Mouse (Mus musculus) heart, adult 8-10 months (tissue): ENCODE measurements around the gene Zfp334. TPM values are rescaled to one million over a fixed set of nuclear protein-coding genes. Genes with fewer than 3 reads are reported as not detected.

Experiments used
- total RNA-seq, 4 experiments: library from RNA; stranded (reverse); gene quantifications; 2 replicates each; pipeline ENCODE4 v1.2.4; 2022

Zfp334 gene
- total RNA-seq, 4 experiments from 2014 or later: 2.2 to 2.6 (median 2.6) TPM

Other genes with a start within 250 kb of the Zfp334 start
- gene Cdh22, start 153.4 kb downstream of the Zfp334 start, total RNA-seq: 1 to 10 TPM in 2 of 4 experiments, under 1 TPM in 2; 0.75 to 2.2 (median 0.99) TPM
- 10 to 100 TPM; 17.9 to 22.1 (median 19.5) TPM for gene Slc35c2, start 100.4 kb downstream of the Zfp334 start, total RNA-seq
- gene Elmo2, start 61.8 kb downstream of the Zfp334 start, total RNA-seq: 10 to 100 TPM; 13.7 to 16.4 (median 13.8) TPM
- gene Zfp663, start 19.5 kb downstream of the Zfp334 start, total RNA-seq: not detected
- not detected for gene Ocstamp, start 12.1 kb upstream of the Zfp334 start, total RNA-seq
- under 1 TPM; 0.09 to 0.69 (median 0.20) TPM for gene Slc13a3, start 85.0 kb upstream of the Zfp334 start, total RNA-seq
- 10 to 100 TPM in 2 of 4 experiments, 1 to 10 TPM in 2; 8.3 to 12.4 (median 9.4) TPM for gene Trp53rka, start 105.1 kb upstream of the Zfp334 start, total RNA-seq
- gene Slc2a10, start 115.5 kb upstream of the Zfp334 start, total RNA-seq: 1 to 10 TPM; 6.2 to 8.2 (median 7.7) TPM
- 1 to 10 TPM in 3 of 4 experiments, under 1 TPM in 1; 0.65 to 1.2 (median 1.1) TPM for gene Eya2, start 206.8 kb upstream of the Zfp334 start, total RNA-seq